Mouse (Mus musculus) kidney, postnatal 0 days (tissue): ENCODE results near the gene H2-T24. TPM values are rescaled to one million over a fixed set of nuclear protein-coding genes. Genes with fewer than 3 reads are reported as not detected.

Source experiments
- ATAC-seq: fragments of 200-750 bp; cut with Nextera tagmentation; replicated peaks from 2 replicates; pipeline ENCODE4 v1.8.0; 2017; ENCODE audit warnings: low read depth, moderate number of reproducible peaks, moderate TSS enrichment, moderate library complexity; ENCODE audit not compliant: low FRiP score
- DNase-seq: peaks from one replicate; pipeline ENCODE4 v3.0.0-alpha.2; 2016; ENCODE audit warnings: low spot score
- H3K27ac ChIP-seq: fragments of 300-500 bp; sonication (generic); 2 replicates; pipeline ENCODE4 v1.5.1; 2014; ENCODE audit warnings: mild to moderate bottlenecking
- H3K27me3 ChIP-seq: fragments of 300-500 bp; sonication (generic); 2 replicates; pipeline ENCODE4 v1.6.1; 2014; ENCODE audit warnings: low read length, mixed read lengths; ENCODE audit not compliant: insufficient read depth
- H3K36me3 ChIP-seq: fragments of 300-500 bp; sonication (generic); 2 replicates; pipeline ENCODE4 v1.6.1; 2014; ENCODE audit warnings: low read length, mixed read lengths; ENCODE audit not compliant: insufficient read depth
- H3K4me1 ChIP-seq: fragments of 300-500 bp; sonication (generic); replicated peaks from 2 replicates; pipeline ENCODE4 v1.6.1; 2014; ENCODE audit warnings: antibody characterized with exemption, low read length, mixed read lengths; ENCODE audit not compliant: insufficient read depth
- H3K4me2 ChIP-seq: fragments of 300-500 bp; sonication (generic); 2 replicates; pipeline ENCODE4 v1.6.1; 2014; ENCODE audit warnings: mild to moderate bottlenecking, low read length, moderate library complexity, mixed read lengths
- H3K4me3 ChIP-seq: fragments of 300-500 bp; sonication (generic); replicated peaks from 2 replicates; pipeline ENCODE4 v1.5.1; 2014; ENCODE audit warnings: low read depth, low read length
- H3K9ac ChIP-seq: fragments of 300-500 bp; sonication (generic); 2 replicates; pipeline ENCODE4 v1.6.1; 2014; ENCODE audit warnings: low read depth, low read length
- H3K9me3 ChIP-seq: fragments of 300-500 bp; sonication (generic); replicated peaks from 2 replicates; pipeline ENCODE4 v1.6.1; 2016; ENCODE audit warnings: low read length, inconsistent platforms, mixed read lengths
- CTCF ChIP-seq: IDR thresholded peaks from 2 replicates; pipeline ENCODE4 v1.5.1; 2016; ENCODE audit warnings: antibody characterized with exemption, low read depth, mild to moderate bottlenecking, moderate library complexity
- WGBS: fragments of 180-500 bp; shearing (Covaris S2); extraction: QIAGEN DNeasy Blood & Tissue Kit; methylation state at CpG from one replicate; pipeline ENCODE4 v1.1.7; 2014; 5-methylcytosine and 5-hydroxymethylcytosine counted together
- polyA plus RNA-seq: library from polyadenylated mRNA; unstranded; fragments of >200 nt; fragmentation: Nextera tagmentation; extraction: Ambion mirVana; gene quantifications from 2 replicates; pipeline ENCODE4 v1.2.1, GENCODE M21; 2015

H2-T24 gene
- polyA plus RNA-seq, 1 experiment from 2014 or later = 1.3 TPM

GRCm38 (mm10) chr17:35997713-35998510 lies 22.4 kb downstream of the H2-T24 start:
- DNase-seq (no peak), ATAC-seq (no peak)
- no peak overlapping the region for H3K9ac ChIP-seq
- H3K4me1 ChIP-seq = no peaks in the 10 kb centered on the region
- WGBS = 62% methylated on average over 12 of the region's 12 CpGs
- no peak overlapping the region for H3K4me2 ChIP-seq
- H3K27ac ChIP-seq = no peak overlapping the region
- no peak overlapping the region for H3K4me3 ChIP-seq
- no peaks in the 10 kb centered on the region for H3K36me3 ChIP-seq
- TF ChIP-seq CTCF = no peak
- H3K9me3 ChIP-seq = no peaks in the 10 kb centered on the region
- no peaks in the 10 kb centered on the region for H3K27me3 ChIP-seq

- Histone ChIP-seq H3K27me3 (no peaks in the 10 kb centered on the region), H3K9ac (no peak overlapping the region), H3K27ac (no peak overlapping the region), H3K4me3 (no peak overlapping the region), H3K4me2 (no peak overlapping the region), H3K36me3 (no peaks in the 10 kb centered on the region), H3K4me1 (no peaks in the 10 kb centered on the region), H3K9me3 (no peaks in the 10 kb centered on the region)
- ATAC-seq (peak; percentile 69), DNase-seq (peak; percentile 96)
- under 1% methylated on average over 11 of the region's 11 CpGs for WGBS
- peak; percentile 99 for TF ChIP-seq CTCF
Observed at GRCm38 (mm10) chr17:35996949-35997348, 23.4 kb downstream of the H2-T24 start.

- TF ChIP-seq CTCF = no peak
- DNase-seq (peak; percentile 27), ATAC-seq (no peak)
- Histone ChIP-seq H3K4me1 (no peaks in the 10 kb centered on the region), H3K27me3 (no peaks in the 10 kb centered on the region), H3K36me3 (no peaks in the 10 kb centered on the region), H3K4me2 (peak overlapping the region; percentile 65), H3K4me3 (peak overlapping the region; percentile 37), H3K9ac (peak overlapping the region; percentile 57), H3K27ac (peak overlapping the region; percentile 25; the same call in 1 of the 2 replicates), H3K9me3 (no peaks in the 10 kb centered on the region)
- WGBS = under 1% methylated on average over 14 of the region's 14 CpGs
Observed at GRCm38 (mm10) chr17:35994879-35995240, 25.5 kb downstream of the H2-T24 start.

- Histone ChIP-seq H3K4me3 (peak overlapping the region; percentile 37), H3K4me2 (peak overlapping the region; percentile 65), H3K27ac (peak overlapping the region; percentile 25; the same call in 1 of the 2 replicates), H3K9ac (peak overlapping the region; percentile 57), H3K9me3 (no peaks in the 10 kb centered on the region), H3K27me3 (no peaks in the 10 kb centered on the region), H3K36me3 (0 out of 2 replicates have a peak, but pooled peaks cover 5% of the 10 kb centered on the region), H3K4me1 (no peaks in the 10 kb centered on the region)
- ATAC-seq (peak; percentile 58), DNase-seq (peak; percentile 91)
- TF ChIP-seq CTCF = no peak
- WGBS = 2% methylated on average over 31 of the region's 31 CpGs
Observed at GRCm38 (mm10) chr17:35994175-35994878, 26.0 kb downstream of the H2-T24 start.

- H3K27ac ChIP-seq = no peak overlapping the region
- no peaks in the 10 kb centered on the region for H3K27me3 ChIP-seq
- peaks cover 11% of the 10 kb centered on the region for H3K36me3 ChIP-seq
- H3K9ac ChIP-seq = no peak overlapping the region
- TF ChIP-seq CTCF = peak; percentile 99
- no peaks in the 10 kb centered on the region for H3K4me1 ChIP-seq
- peak overlapping the region; percentile 37 for H3K4me3 ChIP-seq
- peak; percentile 58 for ATAC-seq
- DNase-seq = peak; percentile 85
- H3K9me3 ChIP-seq = no peaks in the 10 kb centered on the region
- H3K4me2 ChIP-seq = peak overlapping the region; percentile 65
- WGBS = 5% methylated on average over 17 of the region's 17 CpGs
Observed at GRCm38 (mm10) chr17:35993675-35994074, 26.7 kb downstream of the H2-T24 start.

GRCm38 (mm10) chr17:35991781-35992180 lies 28.6 kb downstream of the H2-T24 start:
- H3K27me3 ChIP-seq = no peaks in the 10 kb centered on the region
- H3K4me2 ChIP-seq = no peak overlapping the region
- WGBS = 29% methylated on average over 10 of the region's 10 CpGs
- H3K27ac ChIP-seq = no peak overlapping the region
- peaks cover 20% of the 10 kb centered on the region for H3K36me3 ChIP-seq
- TF ChIP-seq CTCF = no peak
- H3K4me1 ChIP-seq = no peaks in the 10 kb centered on the region
- peak; percentile 65 for DNase-seq
- no peak for ATAC-seq
- no peak overlapping the region for H3K9ac ChIP-seq
- H3K4me3 ChIP-seq = no peak overlapping the region
- H3K9me3 ChIP-seq = no peaks in the 10 kb centered on the region
